In genomic region chr2:90879419-90879818, GRCm38 (mm10) we compare ENCODE assay signal across 28 mouse cellular contexts. TPM values are rescaled to one million over a fixed set of nuclear protein-coding genes. Genes with fewer than 3 reads are reported as not detected.
A peak's percentile ranks its signal among the peaks of the same experiment; 100 is the strongest.
DNase-seq lines count a peak whose midpoint lies in the region; ATAC-seq and TF ChIP-seq lines count a peak whose summit lies in the region.
"Had no signal": no experiment of that assay in that cellular context is flagged by ENCODE, and none has a peak within 500 bp of the region (broad histone marks: within the 10 kb centered on the region; RNA-seq: fewer than 3 reads in every experiment).

No protein-coding gene starts in this region.

- DNase-seq in heart, postnatal 14 days: no peak
- no peak for DNase-seq in layer of hippocampus, adult 2 months (ENCODE audit: low spot score in 2 of 2)
- no peak for DNase-seq in layer of hippocampus, adult 9-11 months
- peak; percentile 50 for DNase-seq in MEL (ENCODE audit: low read depth, low spot score)
- DNase-seq: adrenal gland, adult 8-10 months; adrenal gland, postnatal 25 days; cerebellum, adult 11-12 months; cerebellum, adult 8-10 months; cerebellum, postnatal 10 days; cerebellum, postnatal 36 days; forebrain, postnatal 0 days; gastrocnemius, adult 2 months; gastrocnemius, postnatal 14 days; heart, adult 11 months; kidney, adult 11 months had no signal

- no peak for TF ChIP-seq RAD21 in MEL (IDR thresholded peaks at IDR 0.05; ENCODE audit: low read depth, low read length)

- 0 out of 4 replicates have a peak, but pooled peaks of 1 of the 2 experiments have one; percentile 24 for TF ChIP-seq EP300 in MEL (IDR thresholded peaks at IDR 0.05; ENCODE audit: low read depth in 1 of 2, low read length in 2 of 2)

- TF ChIP-seq CTCF in layer of hippocampus, adult 2 months (conservative IDR thresholded peaks at IDR 0.05): no peak
- TF ChIP-seq CTCF in MEL (IDR thresholded peaks at IDR 0.05 in 2 of 3, conservative IDR thresholded peaks at IDR 0.05 in 1 of 3; ENCODE audit: control insufficient read depth in 1 of 3, insufficient read depth in 1 of 3, low read depth in 2 of 3, low read length in 3 of 3, poor library complexity in 1 of 3, severe bottlenecking in 1 of 3): no peak

- intact Hi-C loops in heart, postnatal 14 days (cut with DNase I): no loop called here

- H3K9me3 ChIP-seq in heart, embryonic 12.5 days (replicated peaks): 0 out of 2 replicates have a peak, but pooled peaks cover 3% of the 10 kb centered on the region
- no peaks in the 10 kb centered on the region for H3K9me3 ChIP-seq in MEL (replicated peaks; ENCODE audit: insufficient read depth, low read length)
- H3K9me3 ChIP-seq in kidney, embryonic 16.5 days (ENCODE audit: low read length): no peaks in the 10 kb centered on the region
- H3K9me3 ChIP-seq: embryonic facial prominence, embryonic 12.5 days; embryonic facial prominence, embryonic 15.5 days; heart, embryonic 15.5 days; hindbrain, embryonic 10.5 days; hindbrain, embryonic 13.5 days; intestine, embryonic 15.5 days had no signal

- TF ChIP-seq POLR2A in MEL (IDR thresholded peaks at IDR 0.05; ENCODE audit: control insufficient read depth in 1 of 2, insufficient read depth in 1 of 2, low read depth in 1 of 2, low read length in 2 of 2, poor library complexity in 1 of 2): no peak

- H3K79me2 ChIP-seq in MEL (ENCODE audit: control insufficient read depth, insufficient read depth, low read length, poor library complexity): no peaks in the 10 kb centered on the region

- H3K4me1 ChIP-seq in heart, embryonic 12.5 days (replicated peaks): peaks cover 24% of the 10 kb centered on the region
- peaks cover 9 to 37% of the 10 kb centered on the region in 2 experiments for H3K4me1 ChIP-seq in MEL (ENCODE audit: control insufficient read depth in 1 of 2, insufficient read depth in 2 of 2, low read length in 2 of 2)
- no peaks in the 10 kb centered on the region for H3K4me1 ChIP-seq in kidney, embryonic 16.5 days (ENCODE audit: insufficient read depth, low read length)
- H3K4me1 ChIP-seq: embryonic facial prominence, embryonic 12.5 days; embryonic facial prominence, embryonic 15.5 days; intestine, embryonic 15.5 days had no signal

- H3K9ac ChIP-seq in heart, embryonic 12.5 days: no peak overlapping the region
- H3K9ac ChIP-seq in MEL (ENCODE audit: control insufficient read depth, low read depth, low read length, poor library complexity, severe bottlenecking): peak overlapping the region; percentile 36; the same call in 1 of the 2 replicates
- no peak overlapping the region for H3K9ac ChIP-seq in kidney, embryonic 16.5 days (replicated peaks; ENCODE audit: low read length)
- H3K9ac ChIP-seq: embryonic facial prominence, embryonic 12.5 days; embryonic facial prominence, embryonic 15.5 days; forebrain, postnatal 0 days; heart, embryonic 15.5 days; hindbrain, embryonic 13.5 days; intestine, embryonic 15.5 days had no signal

- no peaks in the 10 kb centered on the region for H3K36me3 ChIP-seq in heart, embryonic 12.5 days
- peaks cover 0 to 20% of the 10 kb centered on the region in 2 experiments; a peak in 2 of 4 replicates for H3K36me3 ChIP-seq in MEL (ENCODE audit: control insufficient read depth in 1 of 2, insufficient read depth in 2 of 2, low read length in 2 of 2)
- H3K36me3 ChIP-seq in kidney, embryonic 16.5 days (ENCODE audit: insufficient read depth, low read length): no peaks in the 10 kb centered on the region
- H3K36me3 ChIP-seq: embryonic facial prominence, embryonic 12.5 days; embryonic facial prominence, embryonic 15.5 days; heart, embryonic 15.5 days; hindbrain, embryonic 10.5 days; hindbrain, embryonic 13.5 days; intestine, embryonic 15.5 days had no signal

- no peak for ATAC-seq in heart, embryonic 12.5 days (ENCODE audit: insufficient number of reproducible peaks, low FRiP score)
- ATAC-seq in megakaryocyte progenitor cell, adult 5-6 weeks (replicated peaks; ENCODE audit: poor library complexity): peak; percentile 42; the same call in 1 of the 2 replicates
- ATAC-seq in kidney, embryonic 16.5 days (ENCODE audit: low FRiP score, low TSS enrichment): no peak
- ATAC-seq: activated CD4-positive, CD25-positive, alpha-beta regulatory T cell, adult 4 months; CD4-positive, CD25-positive, alpha-beta regulatory T cell, adult 4 months; forebrain, embryonic 14.5 days; forebrain, postnatal 0 days; hindbrain, embryonic 16.5 days; intestine, embryonic 15.5 days had no signal

- H3K4me3 ChIP-seq in heart, embryonic 12.5 days: no peak overlapping the region
- no peak overlapping the region for H3K4me3 ChIP-seq in layer of hippocampus, adult 2 months
- no peak overlapping the region for H3K4me3 ChIP-seq in MEL (ENCODE audit: control insufficient read depth in 1 of 2, insufficient read depth in 1 of 2, low read depth in 2 of 2, low read length in 2 of 2)
- no peak overlapping the region for H3K4me3 ChIP-seq in kidney, embryonic 16.5 days (ENCODE audit: low read length)
- H3K4me3 ChIP-seq: embryonic facial prominence, embryonic 12.5 days; embryonic facial prominence, embryonic 15.5 days; gastrocnemius, adult 2 months; heart, embryonic 15.5 days; hindbrain, embryonic 10.5 days; hindbrain, embryonic 13.5 days; intestine, embryonic 15.5 days had no signal

- no peak overlapping the region; the same call in 1 of the 2 replicates for H3K27ac ChIP-seq in heart, embryonic 12.5 days (ENCODE audit: poor library complexity, severe bottlenecking)
- peak overlapping the region; percentile 61; the same call in 1 of the 2 replicates for H3K27ac ChIP-seq in layer of hippocampus, adult 2 months
- peak overlapping the region; percentile 43; the same call in 1 of the 2 replicates for H3K27ac ChIP-seq in MEL (ENCODE audit: control insufficient read depth, low read depth, low read length)
- H3K27ac ChIP-seq in kidney, embryonic 16.5 days (ENCODE audit: low read length): no peak overlapping the region
- H3K27ac ChIP-seq: embryonic facial prominence, embryonic 12.5 days; embryonic facial prominence, embryonic 15.5 days; gastrocnemius, adult 2 months; heart, embryonic 15.5 days; hindbrain, embryonic 10.5 days; intestine, embryonic 15.5 days had no signal

- H3K4me2 ChIP-seq in heart, embryonic 12.5 days: peak overlapping the region; percentile 18; the same call in 1 of the 2 replicates
- no peak overlapping the region for H3K4me2 ChIP-seq in kidney, embryonic 16.5 days (replicated peaks; ENCODE audit: low read depth, low read length)
- H3K4me2 ChIP-seq: embryonic facial prominence, embryonic 12.5 days; embryonic facial prominence, embryonic 15.5 days; heart, embryonic 15.5 days; hindbrain, embryonic 13.5 days; intestine, embryonic 15.5 days had no signal

- H3K27me3 ChIP-seq in heart, embryonic 12.5 days (replicated peaks): peaks cover 5% of the 10 kb centered on the region
- H3K27me3 ChIP-seq in MEL (ENCODE audit: control insufficient read depth in 1 of 2, insufficient read depth in 2 of 2, low read length in 2 of 2): no peaks in the 10 kb centered on the region
- H3K27me3 ChIP-seq in kidney, embryonic 16.5 days (ENCODE audit: insufficient read depth, low read length): no peaks in the 10 kb centered on the region
- H3K27me3 ChIP-seq: embryonic facial prominence, embryonic 15.5 days; hindbrain, embryonic 13.5 days; intestine, embryonic 15.5 days had no signal

TF ChIP-seq in MEL, 35 proteins besides CTCF, POLR2A, EP300 and RAD21 (continues in another document):
- TF ChIP-seq SIN3A (IDR thresholded peaks at IDR 0.05; ENCODE audit: low read length): peak; percentile 57
- TF ChIP-seq TBP (IDR thresholded peaks at IDR 0.05; ENCODE audit: low read depth, low read length): no peak

RNA-seq across cellular contexts. Expression of gene C1qtnf4, which starts 6.2 kb away (rescaled TPM):
- 16.5 and 18.9 TPM in 2 replicates for polyA plus RNA-seq in heart, embryonic 12.5 days (2016; fragmentation: Nextera tagmentation; extraction: Ambion mirVana)
- 1 to 10 TPM; 4.3 to 6.3 TPM for total RNA-seq in heart, postnatal 14 days (2021)
- total RNA-seq in layer of hippocampus, adult 2 months (2021): 100 to 1,000 TPM; 184 to 200 TPM
- total RNA-seq in MEL (2012; rRNA removed): not detected in 2 replicates
- polyA plus RNA-seq in MEL (2012; ENCODE audit: insufficient read depth in 1 of 2, insufficient read length in 2 of 2, low read depth in 1 of 2, low replicate concordance in 2 of 2, missing spikeins in 1 of 2): not detected
- not detected in 2 replicates for total RNA-seq in megakaryocyte progenitor cell, adult 5-6 weeks (2015)
- total RNA-seq in megakaryocyte progenitor cell, adult 5-6 weeks (2017): not detected in 2 replicates
- polyA plus RNA-seq in kidney, embryonic 16.5 days (2015; fragmentation: Nextera tagmentation; extraction: Ambion mirVana): 6.5 and 7.0 TPM in 2 replicates

RNA-seq across cellular contexts. Expression of gene Kbtbd4, which starts 25.1 kb away (rescaled TPM):
- 27.0 and 27.3 TPM in 2 replicates for polyA plus RNA-seq in heart, embryonic 12.5 days (2016; fragmentation: Nextera tagmentation; extraction: Ambion mirVana)
- total RNA-seq in heart, postnatal 14 days (2021): 10 to 100 TPM; 19.3 to 22.6 TPM
- 10 to 100 TPM; 38.1 to 39.5 TPM for total RNA-seq in layer of hippocampus, adult 2 months (2021)
- total RNA-seq in MEL (2012; rRNA removed): 18.0 and 21.9 TPM in 2 replicates
- 10 to 100 TPM in 1 of 2 experiments, not detected in 1; 23.1 TPM for polyA plus RNA-seq in MEL (2012; ENCODE audit: insufficient read depth in 1 of 2, insufficient read length in 2 of 2, low read depth in 1 of 2, low replicate concordance in 2 of 2, missing spikeins in 1 of 2)
- 10.0 and 16.4 TPM in 2 replicates for total RNA-seq in megakaryocyte progenitor cell, adult 5-6 weeks (2015)
- total RNA-seq in megakaryocyte progenitor cell, adult 5-6 weeks (2017): 15.1 and 17.6 TPM in 2 replicates
- polyA plus RNA-seq in kidney, embryonic 16.5 days (2015; fragmentation: Nextera tagmentation; extraction: Ambion mirVana): 46.8 and 50.2 TPM in 2 replicates

RNA-seq across cellular contexts. Expression of gene Ndufs3, which starts 25.2 kb away (rescaled TPM):
- 332 and 336 TPM in 2 replicates for polyA plus RNA-seq in heart, embryonic 12.5 days (2016; fragmentation: Nextera tagmentation; extraction: Ambion mirVana)
- total RNA-seq in heart, postnatal 14 days (2021): 100 to 1,000 TPM; 752 to 790 TPM
- total RNA-seq in layer of hippocampus, adult 2 months (2021): 100 to 1,000 TPM; 224 to 255 TPM
- total RNA-seq in MEL (2012; rRNA removed): 134 and 137 TPM in 2 replicates
- polyA plus RNA-seq in MEL (2012; ENCODE audit: insufficient read depth in 1 of 2, insufficient read length in 2 of 2, low read depth in 1 of 2, low replicate concordance in 2 of 2, missing spikeins in 1 of 2): 100 to 1,000 TPM in 1 of 2 experiments, not detected in 1; 193 TPM
- total RNA-seq in megakaryocyte progenitor cell, adult 5-6 weeks (2015): 156 and 172 TPM in 2 replicates
- 68.0 and 89.2 TPM in 2 replicates for total RNA-seq in megakaryocyte progenitor cell, adult 5-6 weeks (2017)
- polyA plus RNA-seq in kidney, embryonic 16.5 days (2015; fragmentation: Nextera tagmentation; extraction: Ambion mirVana): 246 and 251 TPM in 2 replicates

RNA-seq across cellular contexts. Expression of gene Mtch2, which starts 32.5 kb away (rescaled TPM):
- polyA plus RNA-seq in heart, embryonic 12.5 days (2016; fragmentation: Nextera tagmentation; extraction: Ambion mirVana): 201 and 211 TPM in 2 replicates
- 100 to 1,000 TPM; 184 to 190 TPM for total RNA-seq in heart, postnatal 14 days (2021)
- 100 to 1,000 TPM; 114 to 129 TPM for total RNA-seq in layer of hippocampus, adult 2 months (2021)
- total RNA-seq in MEL (2012; rRNA removed): 85.7 and 91.5 TPM in 2 replicates
- polyA plus RNA-seq in MEL (2012; ENCODE audit: insufficient read depth in 1 of 2, insufficient read length in 2 of 2, low read depth in 1 of 2, low replicate concordance in 2 of 2, missing spikeins in 1 of 2): 100 to 1,000 TPM in 1 of 2 experiments, not detected in 1; 167 TPM
- total RNA-seq in megakaryocyte progenitor cell, adult 5-6 weeks (2015): 155 and 176 TPM in 2 replicates
- total RNA-seq in megakaryocyte progenitor cell, adult 5-6 weeks (2017): 170 and 182 TPM in 2 replicates
- 240 and 244 TPM in 2 replicates for polyA plus RNA-seq in kidney, embryonic 16.5 days (2015; fragmentation: Nextera tagmentation; extraction: Ambion mirVana)

Comparison
In these comparisons a context has a peak if more than half of its experiments do, and no peak if none do; other contexts are left out.
1. H3K27ac ChIP-seq: peak in layer of hippocampus, adult 2 months (single experiment) and MEL (single experiment); none in heart, embryonic 12.5 days (single experiment) and kidney, embryonic 16.5 days (single experiment).
2. RNA of gene C1qtnf4, which starts 6.2 kb away (total RNA-seq): 184 to 200 TPM in layer of hippocampus, adult 2 months; 4.3 to 6.3 TPM in heart, postnatal 14 days, not detected in MEL and not detected in megakaryocyte progenitor cell, adult 5-6 weeks; every median in the first group is over 10 times any median in the second.